Mouse (Mus musculus) limb, embryonic 11.5 days (tissue): Measurements from ENCODE around the gene Tmem176b. TPM values are rescaled to one million over a fixed set of nuclear protein-coding genes. Genes with fewer than 3 reads are reported as not detected.

Source experiments
- ATAC-seq: fragments of 200-750 bp; cut with Nextera tagmentation; 2 replicates; pipeline ENCODE4 v1.8.0; 2017; ENCODE audit warnings: low read depth; ENCODE audit not compliant: insufficient number of reproducible peaks, low FRiP score, low TSS enrichment
- DNase-seq: peaks from one replicate; pipeline ENCODE4 v3.0.0-alpha.2; 2015; ENCODE audit warnings: low spot score
- H3K27ac ChIP-seq: fragments of 300-500 bp; sonication (generic); replicated peaks from 2 replicates; pipeline ENCODE4 v1.5.1; 2014; ENCODE audit warnings: low read depth, mild to moderate bottlenecking, low read length
- H3K27me3 ChIP-seq: fragments of 300-500 bp; sonication (generic); 2 replicates; pipeline ENCODE4 v1.6.1; 2014; ENCODE audit warnings: mild to moderate bottlenecking, low read length, mixed read lengths; ENCODE audit not compliant: control insufficient read depth, insufficient read depth
- H3K36me3 ChIP-seq: fragments of 300-500 bp; sonication (generic); 2 replicates; pipeline ENCODE4 v1.6.1; 2014; ENCODE audit warnings: mild to moderate bottlenecking, low read length, moderate library complexity, mixed read lengths; ENCODE audit not compliant: control insufficient read depth, insufficient read depth
- H3K4me1 ChIP-seq: fragments of 300-500 bp; sonication (generic); 2 replicates; pipeline ENCODE4 v1.6.1; 2014; ENCODE audit warnings: low read length, mixed read lengths; ENCODE audit not compliant: control insufficient read depth, insufficient read depth
- H3K4me2 ChIP-seq: fragments of 300-500 bp; sonication (generic); 2 replicates; pipeline ENCODE4 v1.6.1; 2014; ENCODE audit warnings: low read depth, mild to moderate bottlenecking, moderate library complexity; ENCODE audit not compliant: severe bottlenecking
- H3K4me3 ChIP-seq: fragments of 300-500 bp; sonication (generic); 2 replicates; pipeline ENCODE4 v1.5.1; 2014; ENCODE audit warnings: low read depth, low read length
- H3K9ac ChIP-seq: fragments of 300-500 bp; sonication (generic); 2 replicates; pipeline ENCODE4 v1.6.1; 2014; ENCODE audit warnings: mild to moderate bottlenecking, low read length
- H3K9me3 ChIP-seq: fragments of 300-500 bp; sonication (generic); 2 replicates; pipeline ENCODE4 v1.6.1; 2016; ENCODE audit warnings: low read length; ENCODE audit not compliant: control insufficient read depth
- WGBS: fragments of 180-500 bp; shearing (Covaris S2); extraction: QIAGEN DNeasy Blood & Tissue Kit; methylation state at CpG from one replicate; pipeline ENCODE4 v1.1.7; 2014; 5-methylcytosine and 5-hydroxymethylcytosine counted together
- polyA plus RNA-seq: library from polyadenylated mRNA; unstranded; fragments of >200 nt; fragmentation: Nextera tagmentation; extraction: Ambion mirVana; gene quantifications from 2 replicates; pipeline ENCODE4 v1.2.1, GENCODE M21; 2014

Gene Tmem176b
- polyA plus RNA-seq, 1 experiment from 2014 or later: 74.1 TPM

DNA sequence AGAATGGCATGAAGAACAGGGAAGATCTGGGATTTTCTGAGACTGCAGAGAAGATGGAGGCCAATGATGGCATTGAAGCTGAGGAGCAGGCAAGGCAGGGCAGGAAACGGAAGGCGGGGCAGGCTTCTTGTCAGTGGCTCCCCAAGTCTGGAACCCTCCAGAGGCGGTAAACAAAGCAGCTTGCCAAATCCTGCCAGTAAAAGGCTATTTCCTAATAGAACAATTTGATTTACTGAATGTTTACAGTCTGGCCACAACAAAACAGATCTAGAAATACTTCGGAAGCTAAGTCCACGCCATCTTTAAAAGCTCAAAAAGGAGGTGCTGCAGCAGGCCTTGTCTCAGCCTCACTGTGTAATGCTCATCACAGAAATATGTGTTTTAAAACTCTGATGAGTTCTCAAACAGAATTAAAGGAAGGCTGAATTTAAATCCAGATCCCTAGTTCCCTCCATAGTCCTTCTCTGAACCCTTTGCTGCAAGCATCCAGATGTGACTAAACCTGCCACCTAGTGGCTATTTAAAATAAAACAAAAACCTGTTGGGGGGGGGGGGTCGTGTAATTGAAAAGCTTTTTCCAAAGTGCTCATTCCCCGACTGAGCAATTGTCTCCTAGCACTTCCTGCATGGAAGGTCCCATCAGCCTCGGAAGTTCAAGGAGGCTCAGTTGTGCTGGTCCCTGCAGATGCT, 16.5 kb upstream of the Tmem176b start:
- H3K36me3 ChIP-seq: no peaks in the 10 kb centered on the region
- no peaks in the 10 kb centered on the region for H3K4me1 ChIP-seq
- no peak overlapping the region for H3K9ac ChIP-seq
- no peaks in the 10 kb centered on the region for H3K27me3 ChIP-seq
- H3K4me3 ChIP-seq: no peak overlapping the region
- DNase-seq (no peak), ATAC-seq (no peak)
- H3K27ac ChIP-seq: no peak overlapping the region
- no peak overlapping the region for H3K4me2 ChIP-seq
- H3K9me3 ChIP-seq: no peaks in the 10 kb centered on the region
- 50% methylated on average over 8 of the region's 8 CpGs for WGBS

DNA sequence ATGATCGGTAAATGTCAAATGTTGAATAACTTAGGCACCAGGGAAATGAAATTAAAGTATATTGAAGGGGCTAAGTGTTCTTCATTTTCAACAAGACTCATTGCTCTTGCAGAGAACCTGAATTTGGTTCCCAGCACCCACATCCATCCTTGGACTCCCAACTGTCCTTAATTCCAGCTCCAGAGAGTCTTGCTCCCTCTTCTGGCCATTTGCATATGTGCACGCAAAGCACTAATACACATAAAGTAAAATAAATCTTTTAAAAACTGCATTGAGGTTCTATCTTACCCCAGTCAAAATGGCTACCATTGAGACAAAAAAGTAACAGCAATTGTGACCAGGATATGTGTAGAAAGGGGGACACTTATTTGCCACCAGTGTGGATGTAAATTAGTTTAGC, 12.9 kb upstream of the Tmem176b start:
- DNase-seq: no peak
- no peaks in the 10 kb centered on the region for H3K9me3 ChIP-seq

DNA sequence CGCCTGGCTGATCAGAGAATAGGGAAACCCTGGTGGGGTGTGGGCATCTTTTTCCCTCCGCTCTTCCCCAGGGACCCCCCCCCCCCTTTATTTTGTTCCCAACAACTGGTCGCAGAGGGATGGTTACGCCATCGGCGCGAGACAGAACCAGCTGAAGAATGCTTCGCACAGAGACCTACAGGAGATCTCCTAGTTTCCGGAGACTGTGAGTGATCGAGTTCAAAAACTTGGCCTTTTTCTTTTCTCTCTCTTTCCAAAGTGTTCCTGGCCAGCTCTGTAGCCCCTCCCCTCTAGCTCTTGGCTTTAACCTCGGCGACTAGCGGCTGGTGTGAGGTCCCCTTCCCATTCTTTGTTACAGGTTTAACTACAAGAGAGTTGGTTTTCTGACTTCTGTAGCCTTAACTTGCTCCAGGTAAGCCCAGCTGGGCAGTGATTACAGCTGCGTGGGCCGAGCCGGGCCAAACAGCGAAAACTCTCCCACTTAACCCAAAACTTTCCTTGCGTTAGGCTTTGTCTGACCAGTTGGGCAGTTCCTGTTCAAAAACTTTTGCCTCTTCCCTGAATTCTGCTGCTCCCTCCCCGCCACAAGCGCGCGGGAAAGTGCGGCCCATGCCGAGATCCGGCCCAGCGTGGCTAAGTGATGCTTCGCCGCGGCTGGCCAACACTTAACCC, 10.7 kb upstream of the Tmem176b start:
- H3K4me1 ChIP-seq: no peaks in the 10 kb centered on the region
- WGBS: under 1% methylated on average over 28 of the region's 29 CpGs

More for the DNA sequence above, 12.9 kb upstream of the Tmem176b start:
- Histone ChIP-seq H3K9ac (no peak overlapping the region), H3K4me2 (no peak overlapping the region), H3K27ac (no peak overlapping the region), H3K4me3 (no peak overlapping the region), H3K27me3 (no peaks in the 10 kb centered on the region), H3K4me1 (no peaks in the 10 kb centered on the region), H3K36me3 (no peaks in the 10 kb centered on the region)
- WGBS: 96% methylated on average over 2 of the region's 2 CpGs
- no peak for ATAC-seq

DNA sequence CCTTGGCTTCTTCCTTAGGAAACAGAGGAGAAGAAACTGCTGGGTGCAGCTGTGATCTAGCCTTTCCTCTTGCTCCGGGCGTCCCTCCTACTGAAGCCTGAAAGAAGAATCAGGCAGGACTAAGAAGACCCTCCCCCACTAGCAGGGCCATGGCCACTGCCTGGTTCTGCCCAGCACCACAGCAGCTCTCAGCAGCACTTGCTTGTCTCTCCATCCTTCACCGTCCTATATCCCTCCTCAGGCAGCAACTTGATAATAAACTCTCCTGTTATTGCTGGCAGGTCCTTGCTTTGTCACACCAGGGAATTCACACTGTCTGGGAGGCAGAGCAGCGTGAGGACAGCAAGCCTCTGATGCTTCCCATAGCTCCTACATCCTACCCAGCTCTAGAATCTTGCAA, 3.8 kb upstream of the Tmem176b start:
- H3K4me2 ChIP-seq: no peak overlapping the region
- H3K9ac ChIP-seq: no peak overlapping the region
- ATAC-seq: no peak
- DNase-seq: no peak
- peaks cover 19% of the 10 kb centered on the region for H3K4me1 ChIP-seq
- H3K36me3 ChIP-seq: no peaks in the 10 kb centered on the region
- H3K4me3 ChIP-seq: no peak overlapping the region
- 67% methylated on average over 4 of the region's 4 CpGs for WGBS
- H3K9me3 ChIP-seq: no peaks in the 10 kb centered on the region
- H3K27me3 ChIP-seq: no peaks in the 10 kb centered on the region
- H3K27ac ChIP-seq: no peak overlapping the region

More for the DNA sequence above, 10.7 kb upstream of the Tmem176b start:
- peak; percentile 57; the same call in 1 of the 2 replicates for ATAC-seq
- H3K9me3 ChIP-seq: no peaks in the 10 kb centered on the region
- DNase-seq: peak; percentile 80
- H3K4me2 ChIP-seq: peak overlapping the region; percentile 48
- peak overlapping the region; percentile 84 for H3K27ac ChIP-seq
- H3K4me3 ChIP-seq: peak overlapping the region; percentile 26
- H3K9ac ChIP-seq: peak overlapping the region; percentile 65
- H3K27me3 ChIP-seq: no peaks in the 10 kb centered on the region
- no peaks in the 10 kb centered on the region for H3K36me3 ChIP-seq

DNA sequence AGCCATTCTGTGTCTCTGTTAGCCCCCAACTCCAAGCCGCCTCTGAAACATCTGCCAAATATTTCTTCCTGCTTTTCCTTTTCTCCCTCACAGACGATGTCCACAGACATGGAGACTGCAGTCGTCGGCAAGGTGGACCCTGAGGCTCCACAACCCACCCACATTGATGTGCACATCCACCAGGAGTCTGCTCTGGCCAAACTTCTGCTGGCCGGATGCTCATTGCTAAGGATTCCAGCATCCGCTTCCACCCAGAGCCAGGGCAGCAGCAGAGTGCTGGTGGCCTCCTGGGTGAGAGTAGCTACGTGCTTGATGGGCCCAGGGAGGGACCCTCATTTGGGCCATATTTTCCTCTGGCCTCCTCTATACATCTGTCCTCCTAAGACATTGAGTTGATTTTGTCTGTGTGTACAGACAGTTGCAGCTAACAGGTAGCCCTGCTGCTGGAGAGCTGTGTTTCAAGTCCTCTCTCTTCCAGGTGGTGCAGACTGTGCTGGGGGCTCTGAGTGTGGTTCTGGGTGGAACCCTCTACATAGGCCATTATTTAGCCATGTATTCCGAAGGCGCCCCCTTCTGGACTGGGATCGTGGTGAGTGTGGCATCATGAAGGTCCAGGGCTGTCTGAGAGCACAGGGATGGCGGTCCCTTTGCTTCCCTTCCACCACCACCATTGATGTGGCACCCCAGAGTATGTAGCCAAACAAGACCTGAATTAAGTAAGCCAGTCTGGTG, 981 bp upstream of the Tmem176b start:
- H3K27me3 ChIP-seq: no peaks in the 10 kb centered on the region
- peak overlapping the region; percentile 58 for H3K4me2 ChIP-seq
- H3K9ac ChIP-seq: peak overlapping the region; percentile 58; the same call in 1 of the 2 replicates
- H3K9me3 ChIP-seq: no peaks in the 10 kb centered on the region
- peaks cover 23% of the 10 kb centered on the region for H3K4me1 ChIP-seq
- peak overlapping the region; percentile 40 for H3K4me3 ChIP-seq
- H3K36me3 ChIP-seq: no peaks in the 10 kb centered on the region
- H3K27ac ChIP-seq: no peak overlapping the region
- WGBS: 73% methylated on average over 11 of the region's 11 CpGs
- DNase-seq (peak; percentile 27), ATAC-seq (no peak)

DNA sequence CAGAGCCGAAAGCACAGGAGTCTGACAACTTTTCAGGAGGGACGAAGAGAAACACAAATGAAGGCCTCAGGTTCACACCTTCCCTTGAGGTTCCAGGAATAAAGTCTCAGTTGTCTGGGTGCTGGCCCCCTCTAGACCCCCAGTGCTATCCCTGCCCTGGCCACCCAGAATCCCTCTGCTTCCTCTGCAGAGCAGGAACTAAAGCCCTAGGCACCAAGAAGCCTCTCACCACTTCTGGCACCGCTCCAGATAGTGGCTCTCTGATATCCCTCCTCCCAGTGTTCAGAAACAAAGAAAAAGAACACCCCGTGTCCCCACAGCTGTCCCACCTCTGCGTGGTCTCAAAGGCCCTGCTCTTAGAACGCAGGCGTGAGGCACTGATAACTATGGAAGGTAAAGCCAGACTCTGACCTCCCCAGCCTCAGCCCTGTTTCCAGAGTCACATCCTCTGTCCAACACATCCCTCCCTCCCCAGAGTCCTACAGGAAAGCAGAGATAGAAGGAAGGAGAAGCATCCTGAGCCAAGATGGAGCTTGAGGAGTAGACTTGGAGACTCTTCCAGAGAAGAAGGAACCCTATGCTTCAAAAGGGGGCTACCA, 826 bp downstream of the Tmem176b start, which contains the start of gene Tmem176a:
Gene Tmem176a (plus strand): TSS at position 549 of the 599 bp plus-strand sequence.
- no peaks in the 10 kb centered on the region for H3K36me3 ChIP-seq
- peak within 1 kb of the TSS; percentile 58 for H3K9ac ChIP-seq
- H3K27ac ChIP-seq: peak within 1 kb of the TSS; percentile 56; the same call in 1 of the 2 replicates
- 37% methylated on average over 7 of the region's 7 CpGs for WGBS
- peak within 1 kb of the TSS; percentile 40 for H3K4me3 ChIP-seq
- H3K9me3 ChIP-seq: no peaks in the 10 kb centered on the region
- no peaks in the 10 kb centered on the region for H3K27me3 ChIP-seq
- ATAC-seq (peak; percentile 21; the same call in 1 of the 2 replicates), DNase-seq (peak; percentile 36)
- H3K4me1 ChIP-seq: peaks cover 23% of the 10 kb centered on the region
- H3K4me2 ChIP-seq: peak within 1 kb of the TSS; percentile 58

DNA sequence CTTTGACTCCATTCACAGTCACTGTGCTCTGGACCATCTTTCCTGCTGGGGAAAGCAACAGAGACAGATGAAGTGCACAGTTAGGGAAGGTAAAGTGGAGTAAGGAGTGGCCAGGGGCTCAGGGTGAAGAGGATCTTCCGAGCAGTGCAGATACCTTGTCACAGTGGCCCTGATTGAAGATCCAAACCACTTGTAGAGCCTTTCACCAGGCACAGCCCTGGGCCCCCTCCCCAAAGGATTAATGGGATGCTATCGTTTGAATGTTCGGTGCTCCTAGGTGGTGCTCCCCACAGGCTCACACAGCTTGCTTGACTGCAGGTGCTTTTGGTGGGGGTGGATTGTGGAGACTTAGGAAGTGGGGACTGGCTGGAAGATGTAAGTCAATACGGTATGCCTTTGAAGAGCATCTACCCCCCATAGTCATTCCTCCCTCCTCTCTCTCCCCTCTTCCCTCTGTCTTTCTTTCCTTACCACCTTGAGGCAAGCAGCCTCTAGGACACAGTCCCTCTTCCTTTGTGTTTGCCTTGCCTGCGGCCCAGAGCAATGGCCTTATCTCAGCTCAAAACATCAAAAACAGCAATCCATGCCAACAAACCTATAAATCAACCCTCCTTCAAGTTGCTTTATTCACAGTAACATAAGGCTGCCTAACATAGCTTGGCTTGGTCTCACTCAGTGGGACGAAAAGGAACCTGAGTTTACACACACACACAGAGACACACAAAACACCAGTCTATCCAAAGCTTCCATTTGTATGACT, 2.8 kb downstream of the Tmem176b start:
- no peak for ATAC-seq
- 76% methylated on average over 6 of the region's 6 CpGs for WGBS
- Histone ChIP-seq H3K4me2 (no peak overlapping the region), H3K27me3 (no peaks in the 10 kb centered on the region), H3K4me1 (peaks cover 23% of the 10 kb centered on the region), H3K9ac (no peak overlapping the region), H3K36me3 (no peaks in the 10 kb centered on the region), H3K27ac (no peak overlapping the region), H3K9me3 (no peaks in the 10 kb centered on the region), H3K4me3 (no peak overlapping the region)
- DNase-seq: no peak
